Mouse (Mus musculus) brain, embryonic 14.5 days (tissue): ENCODE data around the gene Gm10337.

Experiments
- CTCF ChIP-seq: fragments of 200-500 bp; IDR thresholded peaks from 2 replicates; pipeline ENCODE4 v1.5.1; 2012; ENCODE audit warnings: inconsistent platforms, mild to moderate bottlenecking, moderate library complexity, borderline replicate concordance; ENCODE audit not compliant: insufficient read depth, insufficient read length; ENCODE audit errors: extremely low read depth
- POLR2A ChIP-seq: fragments of 200-500 bp; IDR thresholded peaks from 2 replicates; pipeline ENCODE4 v1.6.1; 2012; ENCODE audit warnings: mild to moderate bottlenecking, inconsistent platforms, borderline replicate concordance; ENCODE audit not compliant: poor library complexity, insufficient read depth, insufficient read length, severe bottlenecking; ENCODE audit errors: extremely low read depth

- no peak for TF ChIP-seq POLR2A
- no peak for TF ChIP-seq CTCF
Observed at GRCm38 (mm10) chr15:102499851-102500250, 3.7 kb upstream of the Gm10337 start.
